Mouse (Mus musculus): ENCODE data around the gene Scfd1.

GRCm38 (mm10) chr12:51361294-51361693, 16.0 kb upstream of the Scfd1 start:
- TF ChIP-seq ZNF384 (IDR thresholded peaks at IDR 0.05; ENCODE audit: low read depth, low read length) (no peak), ZC3H11A (IDR thresholded peaks at IDR 0.05; ENCODE audit: borderline replicate concordance, low read depth, low read length) (no peak), HCFC1 (IDR thresholded peaks at IDR 0.05; ENCODE audit: borderline replicate concordance, insufficient read depth, low read length) (no peak)
